In genomic region chr2:59284734-59285490, GRCm38 (mm10) we compare ENCODE assay signal across 21 mouse cellular contexts.
DNase-seq lines count a peak whose midpoint lies in the region; ATAC-seq and TF ChIP-seq lines count a peak whose summit lies in the region.
"Had no signal": no experiment of that assay in that cellular context is flagged by ENCODE, and none has a peak within 500 bp of the region (broad histone marks: within the 10 kb centered on the region; RNA-seq: fewer than 3 reads in every experiment).

No protein-coding gene starts in this region.

- no peak overlapping the region for H3K4me2 ChIP-seq in heart, embryonic 12.5 days
- peak overlapping the region; percentile 6 for H3K4me2 ChIP-seq in heart, embryonic 14.5 days (ENCODE audit: low read length)
- no peak overlapping the region for H3K4me2 ChIP-seq in heart, postnatal 0 days (ENCODE audit: low read depth, low read length)
- H3K4me2 ChIP-seq: embryonic facial prominence, embryonic 15.5 days; kidney, embryonic 15.5 days; limb, embryonic 12.5 days; liver, embryonic 11.5 days; neural tube, embryonic 13.5 days had no signal

- 0 out of 2 replicates have a peak, but pooled peaks cover 2% of the 10 kb centered on the region for H3K36me3 ChIP-seq in heart, embryonic 12.5 days
- peaks cover 13% of the 10 kb centered on the region for H3K36me3 ChIP-seq in megakaryocyte, embryonic 14.5 days (replicated peaks; ENCODE audit: low read length)
- H3K36me3 ChIP-seq in heart, embryonic 14.5 days (ENCODE audit: control insufficient read depth, insufficient read depth, low read length) = peaks cover 3% of the 10 kb centered on the region; the same call in 1 of the 2 replicates
- no peaks in the 10 kb centered on the region for H3K36me3 ChIP-seq in heart, postnatal 0 days (replicated peaks; ENCODE audit: control insufficient read depth, insufficient read depth, low read length)
- H3K36me3 ChIP-seq in embryonic facial prominence, embryonic 10.5 days (replicated peaks) = no peaks in the 10 kb centered on the region
- H3K36me3 ChIP-seq: embryonic facial prominence, embryonic 15.5 days; kidney, embryonic 15.5 days; limb, embryonic 12.5 days; neural tube, embryonic 13.5 days had no signal

- H3K4me1 ChIP-seq in heart, embryonic 12.5 days (replicated peaks) = peaks cover 29% of the 10 kb centered on the region
- peaks cover 59% of the 10 kb centered on the region for H3K4me1 ChIP-seq in megakaryocyte, embryonic 14.5 days
- peaks cover 16 to 35% of the 10 kb centered on the region in 2 experiments for H3K4me1 ChIP-seq in heart, embryonic 14.5 days (ENCODE audit: control insufficient read depth in 2 of 2, insufficient read depth in 2 of 2, low read length in 2 of 2)
- H3K4me1 ChIP-seq in heart, postnatal 0 days (ENCODE audit: control insufficient read depth, insufficient read depth) = peaks cover 28% of the 10 kb centered on the region
- peaks cover 4% of the 10 kb centered on the region for H3K4me1 ChIP-seq in embryonic facial prominence, embryonic 10.5 days

- H3K27me3 ChIP-seq in heart, embryonic 12.5 days (replicated peaks) = no peaks in the 10 kb centered on the region
- no peaks in the 10 kb centered on the region for H3K27me3 ChIP-seq in megakaryocyte, embryonic 14.5 days (replicated peaks)
- no peaks in the 10 kb centered on the region for H3K27me3 ChIP-seq in heart, embryonic 14.5 days (ENCODE audit: control insufficient read depth, insufficient read depth, low read length)
- H3K27me3 ChIP-seq in heart, postnatal 0 days (ENCODE audit: control insufficient read depth, insufficient read depth, low read length) = no peaks in the 10 kb centered on the region
- H3K27me3 ChIP-seq in embryonic facial prominence, embryonic 10.5 days (replicated peaks; ENCODE audit: low read depth, poor library complexity, severe bottlenecking) = no peaks in the 10 kb centered on the region
- H3K27me3 ChIP-seq: embryonic facial prominence, embryonic 15.5 days; kidney, embryonic 15.5 days; limb, embryonic 12.5 days; neural tube, embryonic 13.5 days had no signal

- no peak for DNase-seq in heart, adult 18-20 months
- DNase-seq in heart, postnatal 0 days (ENCODE audit: low spot score) = peak; percentile 69
- no peak for DNase-seq in embryonic facial prominence, embryonic 10.5 days (ENCODE audit: low spot score)
- DNase-seq: adrenal gland, postnatal 25 days; cerebellum, adult 9-10 months; gastrocnemius, adult 2 months; kidney, postnatal 4 days; liver, postnatal 0 days had no signal

- H3K9ac ChIP-seq in heart, embryonic 12.5 days = no peak overlapping the region
- peak overlapping the region; percentile 36; the same call in 1 of the 2 replicates for H3K9ac ChIP-seq in heart, embryonic 14.5 days (ENCODE audit: low read length)
- H3K9ac ChIP-seq in heart, postnatal 0 days (replicated peaks; ENCODE audit: low read depth, low read length) = no peak overlapping the region
- H3K9ac ChIP-seq: embryonic facial prominence, embryonic 15.5 days; kidney, embryonic 15.5 days; limb, embryonic 12.5 days; liver, postnatal 0 days; neural tube, embryonic 13.5 days had no signal

- WGBS in heart, embryonic 12.5 days = 63% methylated on average over 8 of the region's 8 CpGs
- 62% methylated on average over 8 of the region's 8 CpGs for WGBS in heart, embryonic 14.5 days
- 51% methylated on average over 8 of the region's 8 CpGs for WGBS in heart, postnatal 0 days
- 89% methylated on average over 8 of the region's 8 CpGs for WGBS in embryonic facial prominence, embryonic 10.5 days

- H3K4me3 ChIP-seq in heart, embryonic 12.5 days = no peak overlapping the region
- peak overlapping the region; percentile 56 for H3K4me3 ChIP-seq in megakaryocyte, embryonic 14.5 days (replicated peaks)
- no peak overlapping the region for H3K4me3 ChIP-seq in heart, embryonic 14.5 days (ENCODE audit: control insufficient read depth in 1 of 2, insufficient read depth in 1 of 2, low read depth in 1 of 2, low read length in 2 of 2)
- H3K4me3 ChIP-seq in heart, postnatal 0 days (ENCODE audit: low read depth, low read length) = no peak overlapping the region
- no peak overlapping the region for H3K4me3 ChIP-seq in embryonic facial prominence, embryonic 10.5 days
- H3K4me3 ChIP-seq: embryonic facial prominence, embryonic 15.5 days; gastrocnemius, adult 2 months; kidney, embryonic 15.5 days; limb, embryonic 12.5 days; myocyte; neural tube, embryonic 13.5 days had no signal

- H3K27ac ChIP-seq in heart, embryonic 12.5 days (ENCODE audit: poor library complexity, severe bottlenecking) = peak overlapping the region; percentile 26
- peak overlapping the region; percentile 73 to 84 for H3K27ac ChIP-seq in heart, embryonic 14.5 days (replicated peaks in 1 of 2; ENCODE audit: control insufficient read depth in 1 of 2, insufficient read depth in 1 of 2, low read depth in 2 of 2, low read length in 2 of 2)
- peak overlapping the region; percentile 82 for H3K27ac ChIP-seq in heart, postnatal 0 days (ENCODE audit: low read depth)
- H3K27ac ChIP-seq in embryonic facial prominence, embryonic 10.5 days (replicated peaks) = no peak overlapping the region
- H3K27ac ChIP-seq: embryonic facial prominence, embryonic 15.5 days; hindbrain, postnatal 0 days; kidney, embryonic 15.5 days; limb, embryonic 12.5 days; neural tube, embryonic 13.5 days had no signal

- no peak for ATAC-seq in heart, embryonic 12.5 days (ENCODE audit: insufficient number of reproducible peaks, low FRiP score)
- no peak for ATAC-seq in megakaryocyte, adult 5-6 weeks (ENCODE audit: poor library complexity, severe bottlenecking)
- ATAC-seq in heart, embryonic 14.5 days (ENCODE audit: insufficient number of reproducible peaks, insufficient read depth, low FRiP score, low read depth) = 0 out of 2 replicates have a peak, but pooled peaks have one; percentile 9
- peak; percentile 38; the same call in 1 of the 2 replicates for ATAC-seq in heart, postnatal 0 days (ENCODE audit: insufficient read depth, low read depth)
- ATAC-seq: forebrain, embryonic 14.5 days; hindbrain, postnatal 0 days; midbrain, embryonic 16.5 days had no signal

- TF ChIP-seq EP300 in heart, postnatal 0 days (IDR thresholded peaks at IDR 0.05; ENCODE audit: low read depth) = no peak

- TF ChIP-seq CTCF in heart, postnatal 0 days (IDR thresholded peaks at IDR 0.05; ENCODE audit: low read depth) = no peak

- no peaks in the 10 kb centered on the region for H3K9me3 ChIP-seq in heart, embryonic 12.5 days (replicated peaks)
- H3K9me3 ChIP-seq in megakaryocyte, embryonic 14.5 days = no peaks in the 10 kb centered on the region
- H3K9me3 ChIP-seq in heart, embryonic 14.5 days (ENCODE audit: control insufficient read depth, low read length) = no peaks in the 10 kb centered on the region
- H3K9me3 ChIP-seq in heart, postnatal 0 days (replicated peaks; ENCODE audit: control insufficient read depth, low read length) = no peaks in the 10 kb centered on the region
- no peaks in the 10 kb centered on the region for H3K9me3 ChIP-seq in embryonic facial prominence, embryonic 10.5 days
- H3K9me3 ChIP-seq: embryonic facial prominence, embryonic 15.5 days; kidney, embryonic 15.5 days; limb, embryonic 12.5 days; neural tube, embryonic 13.5 days had no signal

Comparison
In these comparisons a context has a peak if more than half of its experiments do, and no peak if none do; other contexts are left out.
1. ATAC-seq: peak in heart, embryonic 14.5 days (single experiment) and heart, postnatal 0 days (single experiment); none in heart, embryonic 12.5 days (single experiment) and megakaryocyte, adult 5-6 weeks (single experiment).